Mouse (Mus musculus): Measurements from ENCODE around the gene Efcab3.

Efcab3 gene

GRCm38 (mm10) chr11:105146593-105146992, 83.2 kb downstream of the Efcab3 start, which contains the start of gene Gm10842:
Gene Gm10842, plus strand, starts transcription at chr11:105146893.
- no peak for DNase-seq (ENCODE audit: low read depth in 2 of 2, low spot score in 2 of 2)

GRCm38 (mm10) chr11:105149353-105149752, 86.0 kb downstream of the Efcab3 start:
- DNase-seq (ENCODE audit: low read depth in 2 of 2, low spot score in 2 of 2) = no peak

GRCm38 (mm10) chr11:105149766-105150165, 86.4 kb downstream of the Efcab3 start:
- DNase-seq (ENCODE audit: low read depth in 2 of 2, low spot score in 2 of 2) = no peak

GRCm38 (mm10) chr11:105150691-105151090, 87.3 kb downstream of the Efcab3 start:
- DNase-seq (ENCODE audit: low read depth in 2 of 2, low spot score in 2 of 2) = no peak

- DNase-seq (ENCODE audit: low read depth in 2 of 2, low spot score in 2 of 2) = no peak
These were observed 88.0 kb downstream of the Efcab3 start for GRCm38 (mm10) chr11:105151226-105152016.

GRCm38 (mm10) chr11:105152017-105152300, 88.6 kb downstream of the Efcab3 start:
- no peak for DNase-seq (ENCODE audit: low read depth in 2 of 2, low spot score in 2 of 2)

- no peak for DNase-seq (ENCODE audit: low read depth in 2 of 2, low spot score in 2 of 2)
These were observed 89.0 kb downstream of the Efcab3 start for GRCm38 (mm10) chr11:105152357-105152899.

GRCm38 (mm10) chr11:105153068-105153833, 89.9 kb downstream of the Efcab3 start:
- no peak for DNase-seq (ENCODE audit: low read depth in 2 of 2, low spot score in 2 of 2)

- DNase-seq (ENCODE audit: low read depth in 2 of 2, low spot score in 2 of 2) = no peak
These were observed 92.5 kb downstream of the Efcab3 start for GRCm38 (mm10) chr11:105155915-105156314.

GRCm38 (mm10) chr11:105156748-105157267, 93.4 kb downstream of the Efcab3 start:
- no peak for DNase-seq (ENCODE audit: low read depth in 2 of 2, low spot score in 2 of 2)

GRCm38 (mm10) chr11:105158047-105158446, 94.7 kb downstream of the Efcab3 start:
- no peak for DNase-seq (ENCODE audit: low read depth in 2 of 2, low spot score in 2 of 2)

GRCm38 (mm10) chr11:105159673-105160360, 96.4 kb downstream of the Efcab3 start:
- no peak for DNase-seq (ENCODE audit: low read depth in 2 of 2, low spot score in 2 of 2)

GRCm38 (mm10) chr11:105161411-105161810, 98.0 kb downstream of the Efcab3 start:
- no peak for DNase-seq (ENCODE audit: low read depth in 2 of 2, low spot score in 2 of 2)

GRCm38 (mm10) chr11:105164516-105165510, 101.4 kb downstream of the Efcab3 start:
- no peak for DNase-seq (ENCODE audit: low read depth in 2 of 2, low spot score in 2 of 2)

- no peak for DNase-seq (ENCODE audit: low read depth in 2 of 2, low spot score in 2 of 2)
These were observed 103.4 kb downstream of the Efcab3 start for GRCm38 (mm10) chr11:105166780-105167179.
